Mouse (Mus musculus) ES-E14 (cell line): ENCODE data around the gene Cerkl.

Source experiments
- CHD2 ChIP-seq: IDR thresholded peaks from 2 replicates; pipeline ENCODE4 v1.6.1; 2014; ENCODE audit warnings: mild to moderate bottlenecking, low read depth, low read length, inconsistent platforms
- MAFK ChIP-seq: IDR thresholded peaks from 2 replicates; pipeline ENCODE4 v1.6.1; 2014; ENCODE audit warnings: mild to moderate bottlenecking, low read depth, low read length, inconsistent platforms; ENCODE audit not compliant: insufficient read depth
- ZC3H11A ChIP-seq: IDR thresholded peaks from 2 replicates; pipeline ENCODE4 v1.6.1; 2012; ENCODE audit warnings: low read depth, mild to moderate bottlenecking, inconsistent platforms, low read length, borderline replicate concordance
- ZNF384 ChIP-seq: IDR thresholded peaks from 2 replicates; pipeline ENCODE4 v1.6.1; 2012; ENCODE audit warnings: low read depth, low read length, inconsistent platforms

- no peak for TF ChIP-seq ZNF384
- no peak for TF ChIP-seq CHD2
- no peak for TF ChIP-seq MAFK
- no peak for TF ChIP-seq ZC3H11A
Measured at GRCm38 (mm10) chr2:79485127-79485526, 28.5 kb upstream of the Cerkl start.
